Mouse (Mus musculus) kidney, postnatal 14 days (tissue): ENCODE results near the gene Tank.

Experiments
- DNase-seq: peaks from one replicate; pipeline ENCODE4 v3.0.0; 2022; ENCODE audit warnings: mixed read lengths

Gene Tank

DNA sequence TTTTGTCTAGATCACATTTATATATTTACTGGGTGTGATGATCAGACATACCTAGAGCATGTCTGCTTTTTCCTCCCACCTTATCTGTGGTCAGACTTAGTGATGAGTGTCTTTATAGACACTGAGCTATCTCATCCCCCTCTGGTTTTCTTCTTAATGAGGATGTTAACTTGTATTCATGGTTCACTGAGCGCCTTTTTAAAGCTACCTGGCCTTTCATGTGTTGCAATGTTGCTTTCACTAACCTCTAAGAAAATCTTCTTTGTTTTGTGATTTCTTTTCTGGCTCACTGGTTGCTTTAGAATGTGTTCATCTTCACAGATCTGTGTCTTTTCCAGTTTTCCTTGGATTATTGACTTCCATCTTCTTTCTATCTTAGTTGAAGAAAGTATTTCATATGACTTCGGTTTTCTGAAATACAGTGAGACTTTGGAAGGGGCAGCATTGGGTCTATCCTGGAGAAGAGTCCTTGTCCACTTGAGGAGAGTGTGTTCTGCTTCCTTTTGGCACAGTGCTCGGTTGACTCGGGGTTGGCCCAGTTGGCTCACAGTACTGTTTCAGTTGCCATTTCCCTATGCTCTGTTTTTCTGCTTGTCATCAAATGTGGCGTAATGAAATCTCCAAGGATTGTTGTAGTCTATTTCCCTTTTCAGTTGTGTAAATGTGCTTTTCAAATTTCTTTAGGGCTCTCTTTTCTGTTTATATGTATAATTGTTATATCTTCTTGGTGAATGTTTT lies 4.4 kb downstream of the Tank start:
- DNase-seq: no peak

DNA sequence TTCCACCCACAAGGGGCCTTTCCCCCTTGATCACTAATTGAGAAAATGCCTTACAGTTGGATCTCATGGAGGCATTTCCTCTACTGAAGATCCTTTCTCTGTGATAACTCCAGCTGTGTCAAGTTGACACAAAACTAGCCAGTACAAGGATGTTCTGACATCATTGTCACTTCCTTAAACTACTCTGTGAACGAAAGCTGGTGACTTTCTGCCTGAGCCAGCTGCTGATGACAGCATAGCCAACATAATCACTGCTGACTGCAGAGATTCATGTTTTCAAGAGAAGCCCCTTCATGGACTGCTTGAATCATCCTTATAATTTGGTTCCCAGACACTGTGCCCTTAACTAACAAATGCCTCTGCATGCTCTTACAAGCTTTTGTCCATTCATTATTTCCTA lies 7.1 kb downstream of the Tank start:
- DNase-seq: no peak

DNA sequence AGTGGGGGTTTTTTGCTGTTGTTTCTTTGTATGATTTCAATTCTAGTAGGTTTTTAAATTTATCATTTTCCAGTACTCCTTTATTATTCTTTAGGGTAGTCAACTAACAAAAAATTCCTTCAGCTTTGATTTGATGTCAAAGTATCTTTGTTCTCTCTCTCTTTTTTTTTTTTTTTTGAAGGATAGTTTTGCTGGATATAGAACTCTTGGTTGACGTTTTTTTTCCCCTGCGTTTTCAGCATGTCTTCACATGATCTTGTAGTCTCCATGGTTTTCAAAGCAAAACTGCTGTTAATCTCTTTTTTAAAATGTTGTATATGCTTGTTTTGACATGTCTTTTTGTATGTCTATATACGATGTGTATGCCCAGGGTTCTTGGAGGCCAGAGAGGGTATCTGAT lies 7.8 kb downstream of the Tank start:
- DNase-seq: no peak

DNA sequence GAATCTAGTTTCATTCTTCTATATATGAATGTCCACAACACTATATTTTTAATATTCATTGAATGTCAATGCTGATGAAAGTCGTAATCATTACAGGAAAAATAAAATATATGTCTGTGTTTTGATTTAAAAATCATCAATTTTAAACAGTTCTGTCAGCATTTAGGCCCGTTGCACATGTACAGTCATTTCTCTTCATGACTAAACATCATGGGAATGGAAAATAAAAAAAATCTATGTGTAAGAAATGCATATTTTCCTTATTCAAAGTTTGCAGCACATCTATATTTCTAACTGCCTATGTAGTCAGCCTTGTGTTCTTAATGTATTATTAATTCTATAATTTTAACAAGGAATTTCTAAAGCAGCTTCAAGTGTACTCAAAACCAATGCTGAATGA lies 12.4 kb downstream of the Tank start:
- DNase-seq: no peak

DNA sequence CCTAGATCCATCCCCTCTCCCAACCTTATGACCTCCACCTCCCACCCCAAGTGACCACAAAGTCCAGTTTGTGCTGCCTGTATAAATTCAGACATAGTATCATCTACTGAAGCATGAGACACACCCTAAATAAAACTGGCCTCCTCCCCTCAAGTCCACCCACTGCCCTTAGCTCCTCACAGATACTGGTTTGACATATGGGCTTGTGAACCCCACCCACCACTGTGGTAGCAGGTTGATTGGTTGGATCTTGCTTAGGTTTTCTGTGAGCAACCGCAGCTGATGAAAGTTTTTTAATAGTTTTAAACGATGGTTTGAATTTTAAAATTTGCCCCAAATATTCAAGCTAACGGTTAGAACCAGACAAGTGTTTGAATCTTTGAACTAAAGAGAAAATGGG lies 13.7 kb downstream of the Tank start:
- DNase-seq: no peak

DNA sequence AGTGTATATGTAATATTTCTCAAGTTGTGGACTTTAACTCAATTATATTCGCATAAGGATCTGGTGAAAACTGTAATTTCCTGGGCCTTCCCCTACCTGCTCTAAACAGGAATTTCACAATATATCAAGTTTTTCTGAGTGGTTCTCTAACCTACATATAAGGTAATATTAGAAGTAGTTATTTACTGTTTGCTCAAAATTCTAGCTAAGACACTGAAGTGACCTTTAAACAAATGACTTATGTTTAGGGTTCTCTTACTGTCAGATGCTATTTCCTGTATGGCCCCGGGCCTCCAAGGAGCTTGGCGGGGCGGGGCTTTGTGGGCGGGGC lies 14.3 kb downstream of the Tank start:
- no peak for DNase-seq

DNA sequence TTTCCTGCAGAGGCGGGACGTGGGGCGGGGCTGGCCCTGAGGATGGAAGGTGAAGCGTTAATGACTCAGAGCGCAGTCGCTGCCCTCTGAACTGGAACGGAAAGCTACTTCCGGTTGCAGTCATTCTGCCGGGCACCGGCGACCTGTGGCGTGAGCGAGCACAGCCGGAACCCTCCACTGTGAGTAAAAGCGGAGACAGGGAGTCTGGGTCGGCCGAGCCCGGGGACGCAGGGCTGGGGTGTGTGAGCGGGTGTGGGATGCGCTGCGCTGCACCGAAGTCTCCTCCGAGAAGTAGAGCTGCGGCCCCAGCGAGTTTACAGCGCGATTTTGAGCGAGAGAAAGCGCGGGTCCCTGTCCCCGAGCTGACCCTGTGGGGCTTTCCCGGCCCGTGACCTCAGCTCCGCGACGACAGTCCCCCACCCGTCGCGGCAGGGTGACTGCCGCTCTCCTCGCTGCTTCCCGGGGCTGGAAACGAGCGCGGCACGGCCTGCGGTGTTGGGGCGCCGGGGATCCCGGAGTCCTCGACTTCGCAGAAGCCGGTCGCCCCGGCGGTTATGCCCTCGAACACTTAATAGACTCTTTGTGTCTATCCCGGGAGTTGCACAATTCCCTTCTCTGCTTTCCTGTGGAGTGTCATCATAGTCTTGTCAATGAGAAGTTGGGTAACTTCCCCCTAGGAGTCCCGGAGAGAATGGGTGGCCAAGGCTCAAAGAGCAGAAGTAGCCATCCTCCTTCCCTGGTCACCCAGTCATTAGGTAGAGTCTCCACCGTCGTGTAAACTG lies 14.8 kb downstream of the Tank start:
- DNase-seq: peak; percentile 96

DNA sequence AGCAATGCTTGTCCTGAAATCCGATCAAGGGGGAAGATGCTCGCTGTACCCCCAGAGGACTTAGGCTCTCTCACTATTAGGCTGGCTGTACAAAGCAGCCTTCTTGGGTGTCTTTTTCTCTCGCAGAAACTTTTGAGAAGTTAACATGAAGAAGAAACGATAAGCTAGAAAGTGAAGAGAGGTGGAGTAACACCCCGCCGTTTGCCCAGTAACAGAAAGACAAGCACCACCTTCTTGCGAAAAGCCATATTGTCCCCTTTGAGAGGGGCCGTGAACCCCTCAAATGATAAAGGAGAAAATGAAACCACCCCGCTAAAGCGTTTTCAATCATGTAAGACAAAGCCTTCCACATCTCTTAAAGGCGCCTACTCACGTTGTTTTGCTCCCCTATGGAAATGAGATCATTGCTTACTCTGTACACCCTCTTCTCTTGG lies 15.5 kb downstream of the Tank start:
- no peak for DNase-seq

DNA sequence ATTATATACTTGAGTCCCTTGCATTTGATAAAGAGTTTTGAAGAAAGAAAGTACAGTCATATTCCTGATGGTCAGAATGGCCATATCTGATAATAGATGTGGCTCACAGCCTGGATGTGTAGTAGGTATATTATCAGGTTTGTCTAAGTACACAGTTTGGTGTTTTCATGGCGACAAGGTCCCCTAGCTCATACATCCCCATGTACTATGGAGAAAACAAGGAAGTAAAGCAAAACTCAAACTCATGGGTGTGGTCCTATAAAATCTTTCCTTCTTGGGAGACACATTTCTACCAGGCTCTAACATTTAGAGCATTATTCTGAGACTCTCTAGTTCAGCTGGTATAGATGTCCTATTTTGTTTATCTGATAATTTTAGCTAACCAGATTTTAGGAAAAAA lies 21.3 kb downstream of the Tank start:
- DNase-seq: no peak

DNA sequence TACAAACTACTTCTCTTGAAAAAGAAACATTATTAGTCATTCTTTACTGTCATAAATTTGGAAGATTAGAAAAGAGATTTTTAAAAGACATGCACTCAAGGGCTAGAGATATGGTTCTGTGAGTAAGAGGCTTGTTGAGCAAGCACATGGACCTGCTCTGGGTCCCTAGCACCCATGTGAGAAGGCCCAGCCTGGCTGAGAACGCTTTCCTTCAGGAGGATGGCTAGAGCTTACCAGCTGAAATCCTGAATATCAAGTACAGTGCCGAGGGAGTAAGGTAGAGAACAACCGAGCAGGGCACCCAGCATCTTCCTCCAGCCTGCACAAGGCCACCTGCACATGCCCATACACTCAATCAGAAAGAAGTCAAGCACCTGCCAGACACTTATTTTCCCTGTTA lies 25.1 kb downstream of the Tank start:
- DNase-seq: no peak

DNA sequence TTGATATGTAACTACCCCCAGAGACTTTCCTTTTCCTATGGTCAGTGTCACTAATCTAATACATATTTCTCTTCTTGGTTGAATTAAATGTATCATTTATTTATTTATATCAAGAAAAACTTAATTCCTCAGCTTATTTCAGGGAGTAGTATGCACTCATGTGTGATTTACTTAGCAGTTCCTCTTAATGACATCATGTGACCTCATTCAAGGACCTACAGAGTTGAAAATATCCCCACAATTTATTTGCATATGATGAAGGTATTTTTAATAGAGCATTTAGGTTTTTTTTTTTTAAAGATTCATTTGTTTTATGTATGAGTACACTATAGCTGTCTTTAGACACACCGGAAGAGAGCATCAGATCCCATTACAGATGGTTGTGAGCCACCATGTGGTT lies 28.6 kb downstream of the Tank start:
- no peak for DNase-seq

DNA sequence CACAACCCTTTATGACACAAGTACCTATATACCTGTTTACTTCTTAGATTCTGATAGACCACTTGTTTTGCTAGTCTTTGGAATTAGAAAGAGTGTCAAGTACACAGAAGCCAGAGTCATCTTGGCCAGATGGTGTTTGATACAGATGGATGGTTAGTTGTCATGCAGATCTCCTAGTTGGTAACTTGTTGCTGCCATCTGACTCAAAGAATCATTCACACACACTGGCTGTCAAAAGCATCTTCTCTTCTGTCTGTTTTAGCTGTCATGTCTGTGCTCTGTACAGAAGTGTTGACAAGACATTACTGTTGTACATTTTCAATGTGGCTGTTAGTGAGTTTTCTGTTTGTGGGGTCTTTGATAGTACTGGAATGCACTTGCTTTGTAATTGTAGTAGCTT lies 45.6 kb downstream of the Tank start:
- no peak for DNase-seq

DNA sequence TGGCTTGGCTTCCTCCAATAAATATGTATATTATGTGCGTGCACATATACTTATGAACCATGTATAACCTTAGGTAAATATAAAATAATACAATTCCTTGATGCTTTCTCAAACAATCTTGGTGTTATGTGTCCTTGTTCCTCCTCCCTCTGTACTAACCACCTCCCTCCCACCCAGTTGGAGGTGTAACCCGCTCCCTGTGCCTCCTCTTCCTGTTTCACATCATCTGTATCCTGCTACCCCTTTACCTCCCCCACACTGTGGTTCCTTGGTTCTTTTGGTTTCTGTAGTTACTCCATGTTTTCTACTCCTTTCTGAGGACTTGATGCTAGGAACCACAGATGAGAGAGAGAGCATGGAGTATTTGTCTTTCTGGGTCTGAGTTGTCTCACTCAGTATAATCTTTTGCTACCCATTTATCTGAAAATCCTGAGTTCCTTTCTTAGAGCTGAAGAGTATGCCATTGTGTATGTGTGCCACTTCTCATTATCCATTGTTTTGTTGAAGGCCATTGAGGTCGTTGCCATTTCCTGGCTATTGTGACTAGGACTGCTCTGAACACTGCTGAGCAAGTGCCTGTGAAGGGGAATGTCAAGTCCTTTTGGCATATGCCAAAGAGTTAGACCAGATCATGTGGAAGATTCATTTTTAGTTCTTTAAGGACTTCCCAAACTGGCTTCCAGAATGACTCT lies 52.6 kb downstream of the Tank start:
- no peak for DNase-seq

DNA sequence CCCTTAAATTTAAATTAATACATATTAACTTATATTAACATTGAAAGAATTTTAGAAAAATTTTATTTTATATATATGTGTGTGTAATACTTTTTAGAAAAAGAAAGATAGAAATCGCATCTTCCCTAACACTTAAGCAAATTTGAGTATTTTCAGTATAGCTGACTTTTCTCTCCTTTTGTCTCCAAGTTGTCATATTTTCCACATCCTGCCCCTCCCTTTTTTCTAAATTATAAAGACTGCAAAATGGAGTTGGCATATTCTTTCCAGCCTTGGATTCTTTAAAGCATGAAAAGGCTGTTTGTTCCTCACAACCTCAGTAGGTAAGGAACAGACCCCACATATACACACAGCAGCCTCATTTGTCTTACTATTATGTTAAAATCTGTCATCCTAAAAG lies 56.7 kb downstream of the Tank start:
- no peak for DNase-seq

DNA sequence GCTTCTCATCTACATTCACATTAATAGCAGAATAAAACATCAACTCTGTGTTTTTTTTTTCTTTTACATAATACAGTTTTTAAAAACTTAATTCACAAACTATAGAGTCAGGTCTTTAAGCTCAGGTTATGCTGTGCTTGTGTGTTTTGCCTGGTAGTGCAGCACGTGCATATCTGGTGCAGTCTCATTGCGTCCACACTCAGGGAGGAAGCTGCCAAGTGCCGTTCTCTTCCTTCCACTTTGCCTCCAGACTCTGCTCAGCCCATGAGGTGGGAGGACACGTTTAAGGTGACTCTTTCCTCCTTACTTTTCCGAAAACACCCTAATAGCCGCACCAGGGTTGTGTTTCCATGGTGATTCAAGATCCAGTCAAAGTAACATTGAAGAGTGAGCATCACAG lies 59.8 kb downstream of the Tank start:
- no peak for DNase-seq

DNA sequence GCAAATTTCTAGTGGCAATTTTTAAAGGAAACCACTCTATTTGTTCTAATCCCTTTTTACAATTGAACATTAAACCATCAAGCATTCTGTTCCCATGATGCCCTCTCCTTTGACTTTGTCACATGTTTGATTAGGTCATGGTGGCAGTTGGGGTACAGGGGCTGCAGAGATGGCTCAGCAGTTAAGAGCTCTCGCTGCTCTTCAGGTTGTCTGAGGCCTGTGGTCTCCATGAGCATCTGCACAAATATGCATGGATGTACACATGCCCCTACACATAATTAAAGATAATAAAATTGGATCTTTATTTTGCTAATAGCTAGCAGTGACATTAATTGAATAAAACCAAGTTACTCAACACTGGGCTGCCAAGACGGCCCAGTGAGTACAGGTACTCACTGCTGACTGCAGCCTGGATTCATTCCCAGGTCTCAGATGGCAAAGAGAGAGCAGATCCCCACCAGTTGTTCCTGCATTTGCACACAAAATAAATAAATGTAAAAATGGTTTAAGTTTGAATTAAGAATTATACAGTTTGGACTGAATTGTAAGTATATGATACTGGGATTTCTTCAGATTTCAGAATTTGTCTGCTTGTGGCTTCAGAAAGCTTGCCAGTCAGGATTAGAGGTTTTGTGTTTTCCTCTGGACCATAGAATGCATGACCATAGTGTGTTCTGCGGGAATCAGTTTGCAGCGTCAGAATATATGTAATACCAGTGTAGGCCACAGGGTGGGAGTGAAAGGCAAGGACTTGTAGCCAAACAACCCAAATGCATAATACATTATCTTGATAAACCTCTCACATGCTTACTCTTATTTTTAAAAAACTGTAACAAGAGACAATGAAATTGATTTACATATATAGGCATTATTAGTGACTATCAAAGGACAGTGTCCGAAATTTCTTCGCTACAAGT lies 64.3 kb downstream of the Tank start:
- DNase-seq: peak; percentile 58

DNA sequence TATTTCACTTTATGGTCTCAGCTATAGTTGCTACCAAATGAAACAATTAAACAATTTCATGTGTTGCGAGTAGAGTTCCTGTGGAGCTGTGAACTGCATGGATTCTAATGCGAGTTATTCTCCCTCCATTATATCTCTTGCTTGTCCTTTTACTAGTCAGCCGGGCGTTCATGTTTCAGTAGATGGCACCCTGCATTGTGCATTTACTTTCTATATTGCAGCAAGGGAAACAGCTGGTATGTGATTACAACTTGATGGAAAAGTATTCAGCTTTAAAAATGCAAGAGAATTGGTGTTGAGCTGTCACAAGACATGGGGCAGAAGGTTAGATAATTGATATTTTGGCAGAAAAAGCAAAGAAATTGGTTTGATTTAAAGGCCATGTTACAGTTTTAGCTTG lies 72.8 kb downstream of the Tank start:
- DNase-seq: no peak

DNA sequence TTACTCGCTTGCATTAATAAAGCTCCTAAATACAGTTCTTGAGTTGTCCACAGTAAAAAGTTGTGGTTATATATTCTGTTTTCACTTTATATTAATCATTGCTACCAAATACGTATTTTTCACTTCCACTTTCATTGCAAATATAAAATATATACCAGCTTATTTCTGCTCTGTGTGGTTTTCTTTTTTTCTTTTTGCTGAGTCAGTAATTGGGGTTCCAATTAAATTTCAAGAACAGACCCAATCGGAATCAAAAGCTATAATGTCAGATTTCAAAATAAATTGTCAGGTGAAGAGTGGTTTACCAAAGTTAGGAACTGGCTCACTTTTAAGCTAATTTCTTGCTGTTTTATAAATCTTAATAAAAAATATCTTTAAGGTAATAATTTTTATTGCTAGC lies 73.3 kb downstream of the Tank start:
- DNase-seq: no peak

DNA sequence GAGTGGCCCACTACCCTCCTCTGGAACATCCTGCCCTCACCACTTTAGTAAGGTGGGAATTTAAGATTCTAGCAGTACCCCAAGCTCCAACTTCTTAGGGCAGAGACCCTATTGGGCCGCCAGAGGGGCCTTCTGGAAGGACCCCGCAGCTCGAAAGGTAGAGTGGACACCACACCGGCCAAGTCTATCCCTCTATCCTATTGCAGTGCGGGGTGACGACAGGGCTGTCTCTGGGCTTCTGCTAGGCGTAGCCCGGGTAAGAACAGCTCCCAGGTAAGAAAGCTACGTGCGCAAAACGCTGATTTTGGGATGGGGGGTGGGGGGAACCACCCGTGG lies 76.6 kb downstream of the Tank start:
- DNase-seq: no peak

DNA sequence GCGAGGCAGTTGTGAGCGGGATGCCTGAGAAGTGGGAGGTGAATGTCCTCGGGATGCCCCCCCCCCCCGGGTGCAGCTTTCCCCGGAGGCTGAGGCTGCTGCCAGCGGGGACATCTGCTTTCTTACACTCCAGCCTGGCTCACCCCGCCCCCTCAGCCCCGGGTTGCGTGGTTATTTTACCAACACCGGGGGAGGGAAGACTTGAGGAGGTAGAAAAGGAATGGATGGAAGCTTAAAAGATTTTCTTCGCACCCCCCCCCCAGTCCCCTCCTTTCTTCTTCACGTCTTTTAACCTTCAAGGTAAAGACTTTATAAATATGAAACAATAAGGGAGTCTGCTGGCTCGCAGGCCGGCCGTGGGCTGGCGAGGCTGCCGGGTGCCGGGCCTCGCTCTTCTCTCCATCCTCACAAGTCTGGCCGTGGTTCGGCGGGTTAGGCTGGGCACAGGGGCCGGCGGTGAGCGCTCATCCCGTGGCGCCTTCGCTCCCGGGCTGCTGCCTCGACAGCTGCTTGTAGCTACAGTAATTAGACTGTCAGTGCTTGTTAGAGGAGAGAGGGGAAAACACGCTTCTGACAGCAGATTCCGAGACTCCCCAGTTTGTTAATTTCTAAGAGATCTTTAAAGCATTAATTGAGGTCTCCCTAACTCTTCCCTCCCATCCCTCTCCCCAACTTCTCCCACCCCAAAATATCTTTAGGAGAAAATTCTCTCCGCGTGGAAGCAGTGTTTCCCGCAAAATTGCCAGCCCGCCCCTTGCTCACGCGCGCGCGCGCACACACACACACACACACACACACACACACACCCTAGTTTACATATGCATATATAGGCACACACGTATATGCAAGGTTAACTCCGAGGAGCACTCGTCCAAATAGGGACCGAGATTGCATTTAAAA lies 77.2 kb downstream of the Tank start:
- DNase-seq: peak; percentile 16

DNA sequence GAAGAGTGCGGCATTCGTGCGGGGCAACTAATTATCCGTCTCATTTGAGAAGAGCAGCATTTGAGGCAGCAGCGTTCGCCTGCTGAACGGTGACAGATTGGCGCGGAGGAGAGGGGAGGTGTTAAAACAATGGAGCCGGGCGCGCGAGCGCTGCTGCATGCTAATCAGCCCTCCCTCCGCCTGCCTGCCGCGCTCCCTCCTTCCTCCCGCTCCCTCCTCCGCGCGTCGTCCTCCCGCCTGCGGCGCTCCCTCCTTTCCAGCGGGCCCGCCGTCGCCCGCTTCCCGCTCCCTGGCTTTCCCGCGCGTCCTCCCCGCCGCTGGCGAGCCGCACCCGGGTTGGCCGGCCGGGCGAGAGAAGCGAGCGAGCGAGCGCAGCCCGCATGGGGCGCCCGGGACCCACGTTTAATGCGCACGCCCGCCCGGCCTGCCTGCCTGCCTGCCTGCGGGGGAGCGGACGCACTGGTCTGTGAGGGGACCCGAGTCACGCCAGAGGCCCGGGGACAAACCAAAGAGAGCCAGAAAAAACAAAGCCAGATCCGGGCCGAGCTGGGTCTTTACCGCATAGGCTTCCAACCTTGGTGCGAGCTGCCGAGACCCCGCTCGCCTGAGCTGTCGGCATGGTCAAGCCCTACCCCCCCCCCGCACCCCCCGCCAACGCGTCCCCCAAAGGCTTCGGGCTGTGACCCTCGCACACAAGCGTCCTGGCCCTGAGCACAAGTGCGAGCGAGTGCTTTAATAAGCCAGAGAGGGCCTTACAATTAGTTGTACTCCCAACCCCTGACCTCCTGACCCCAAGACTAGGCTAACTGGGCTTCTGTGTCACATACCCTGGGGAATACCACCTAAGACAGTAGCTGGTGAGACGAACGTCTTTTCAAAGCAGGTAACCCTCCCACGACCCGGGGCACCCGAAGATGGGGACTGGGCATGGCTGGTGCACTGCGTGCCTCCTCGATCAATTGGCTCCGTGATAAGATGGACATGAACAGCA lies 78.3 kb downstream of the Tank start:
- DNase-seq: peak; percentile 63
